Mouse (Mus musculus): ENCODE results near the gene Ccnb2.

GRCm38 (mm10) chr9:70409743-70410142 is 11.6 kb downstream of the Ccnb2 start:
- no peak for TF ChIP-seq CTCF (IDR thresholded peaks at IDR 0.05; ENCODE audit: control insufficient read depth, insufficient read depth, low read length)
- TF ChIP-seq POLR2A (IDR thresholded peaks at IDR 0.05; ENCODE audit: borderline replicate concordance, control insufficient read depth, low read depth, low read length): no peak
